Mouse (Mus musculus) liver, embryonic 16.5 days (tissue): Measurements from ENCODE around the gene Olig1. TPM values are rescaled to one million over a fixed set of nuclear protein-coding genes. Genes with fewer than 3 reads are reported as not detected.

Source experiments
- ATAC-seq: fragments of 200-750 bp; cut with Nextera tagmentation; 2 replicates; pipeline ENCODE4 v1.8.0; 2017; ENCODE audit warnings: low read depth, mild to moderate bottlenecking, moderate number of reproducible peaks, moderate library complexity
- H3K27ac ChIP-seq: fragments of 300-500 bp; sonication (generic); 2 replicates; pipeline ENCODE4 v1.5.1; 2014; ENCODE audit warnings: mild to moderate bottlenecking, low read length
- H3K27me3 ChIP-seq: fragments of 300-500 bp; sonication (generic); 2 replicates; pipeline ENCODE4 v1.6.1; 2014; ENCODE audit warnings: low read depth, low read length, mixed read lengths; ENCODE audit not compliant: control insufficient read depth, insufficient read depth
- H3K36me3 ChIP-seq: fragments of 300-500 bp; sonication (generic); 2 replicates; pipeline ENCODE4 v1.6.1; 2014; ENCODE audit warnings: mild to moderate bottlenecking; ENCODE audit not compliant: control insufficient read depth, insufficient read depth
- H3K4me1 ChIP-seq: fragments of 300-500 bp; sonication (generic); 2 replicates; pipeline ENCODE4 v1.6.1; 2014; ENCODE audit warnings: low read depth, low read length, mixed read lengths; ENCODE audit not compliant: control insufficient read depth
- H3K4me2 ChIP-seq: fragments of 300-500 bp; sonication (generic); 2 replicates; pipeline ENCODE4 v1.6.1; 2014; ENCODE audit warnings: low read depth, low read length, mixed read lengths
- H3K4me3 ChIP-seq: fragments of 300-500 bp; sonication (generic); 2 replicates; pipeline ENCODE4 v1.5.1; 2014; ENCODE audit warnings: low read depth, mild to moderate bottlenecking, low read length
- H3K9ac ChIP-seq: fragments of 300-500 bp; sonication (generic); 2 replicates; pipeline ENCODE4 v1.6.1; 2014; ENCODE audit warnings: low read depth, low read length
- H3K9me3 ChIP-seq: fragments of 300-500 bp; sonication (generic); replicated peaks from 2 replicates; pipeline ENCODE4 v1.6.1; 2016; ENCODE audit warnings: low read length; ENCODE audit not compliant: control insufficient read depth
- WGBS: fragments of 180-500 bp; shearing (Covaris S2); extraction: QIAGEN DNeasy Blood & Tissue Kit; methylation state at CpG from one replicate; pipeline ENCODE4 v1.1.7; 2014; ENCODE audit not compliant: insufficient replicate concordance; 5-methylcytosine and 5-hydroxymethylcytosine counted together
- polyA plus RNA-seq: library from polyadenylated mRNA; unstranded; fragments of >200 nt; fragmentation: Nextera tagmentation; extraction: Ambion mirVana; gene quantifications from 2 replicates; pipeline ENCODE4 v1.2.1, GENCODE M21; 2015

Olig1 gene
- polyA plus RNA-seq, 1 experiment from 2014 or later: 0.05 TPM

DNA sequence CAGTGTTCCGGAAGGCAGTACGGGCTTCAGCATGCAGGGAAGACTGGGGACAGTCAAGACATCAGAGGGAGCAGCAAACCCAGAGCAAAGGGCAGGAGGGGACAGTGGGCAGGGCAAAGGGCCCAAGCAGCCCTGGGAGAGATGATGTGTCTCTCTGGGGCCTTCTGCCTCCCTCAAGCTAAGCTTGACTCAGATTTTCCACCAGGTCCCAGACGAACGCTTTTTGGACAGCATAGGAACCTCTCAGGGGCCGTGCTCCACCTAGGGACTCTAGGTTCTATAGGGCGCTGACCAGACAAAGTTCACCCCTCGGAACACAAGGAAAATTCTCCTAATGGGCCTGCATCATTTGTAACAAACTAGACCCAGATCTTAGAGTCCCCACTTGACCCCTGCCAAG, 29.8 kb downstream of the Olig1 start:
- H3K4me1 ChIP-seq: no peaks in the 10 kb centered on the region
- no peaks in the 10 kb centered on the region for H3K36me3 ChIP-seq
- H3K4me3 ChIP-seq: no peak overlapping the region
- no peak for ATAC-seq
- WGBS: 68% methylated on average over 7 of the region's 7 CpGs
- no peaks in the 10 kb centered on the region for H3K9me3 ChIP-seq
- H3K27ac ChIP-seq: no peak overlapping the region
- H3K27me3 ChIP-seq: peaks cover 8% of the 10 kb centered on the region
- H3K9ac ChIP-seq: no peak overlapping the region
- H3K4me2 ChIP-seq: no peak overlapping the region

DNA sequence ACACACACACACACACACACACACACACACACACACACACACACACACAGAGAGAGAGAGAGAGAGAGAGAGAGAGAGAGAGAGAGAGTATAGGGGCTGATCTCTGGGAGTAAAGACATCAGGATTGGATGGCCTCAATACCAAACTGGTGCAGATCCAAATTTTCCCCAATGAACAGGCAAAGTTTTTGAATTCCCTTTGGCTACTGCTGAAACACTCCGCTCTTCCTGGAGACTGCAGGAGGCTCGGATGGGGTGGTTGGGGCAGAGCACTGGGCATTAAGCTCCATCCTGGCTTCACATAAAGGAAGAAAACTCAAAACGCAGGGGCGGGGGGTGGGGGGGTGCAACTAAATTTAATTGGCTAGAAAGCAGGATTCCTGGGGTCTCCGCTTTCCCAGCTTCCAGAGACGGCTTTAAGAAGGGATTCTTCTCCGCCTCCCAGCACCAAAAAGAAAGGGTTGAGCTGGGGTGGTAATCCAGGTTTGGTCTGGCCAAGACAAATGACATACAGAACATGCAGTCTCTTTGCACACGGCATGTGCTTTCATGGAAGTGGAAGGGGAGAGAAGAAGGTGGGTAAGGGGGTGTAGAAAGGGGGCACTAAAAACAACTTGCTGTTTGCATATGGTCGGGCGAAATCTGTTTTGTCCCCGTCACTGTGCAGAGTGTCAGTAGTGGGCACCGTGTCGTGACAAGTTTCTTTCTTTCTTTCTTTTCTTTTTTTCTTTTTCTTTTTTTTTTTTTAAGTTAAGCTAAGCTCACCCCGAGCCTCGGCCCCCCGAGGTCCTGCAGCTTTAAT, 31.3 kb downstream of the Olig1 start:
- WGBS: 42% methylated on average over 16 of the region's 16 CpGs
- no peaks in the 10 kb centered on the region for H3K9me3 ChIP-seq
- no peak overlapping the region for H3K27ac ChIP-seq
- H3K4me1 ChIP-seq: no peaks in the 10 kb centered on the region
- no peak overlapping the region for H3K4me2 ChIP-seq
- no peak for ATAC-seq
- H3K9ac ChIP-seq: no peak overlapping the region
- no peak overlapping the region for H3K4me3 ChIP-seq
- no peaks in the 10 kb centered on the region for H3K36me3 ChIP-seq
- peaks cover 8% of the 10 kb centered on the region for H3K27me3 ChIP-seq

DNA sequence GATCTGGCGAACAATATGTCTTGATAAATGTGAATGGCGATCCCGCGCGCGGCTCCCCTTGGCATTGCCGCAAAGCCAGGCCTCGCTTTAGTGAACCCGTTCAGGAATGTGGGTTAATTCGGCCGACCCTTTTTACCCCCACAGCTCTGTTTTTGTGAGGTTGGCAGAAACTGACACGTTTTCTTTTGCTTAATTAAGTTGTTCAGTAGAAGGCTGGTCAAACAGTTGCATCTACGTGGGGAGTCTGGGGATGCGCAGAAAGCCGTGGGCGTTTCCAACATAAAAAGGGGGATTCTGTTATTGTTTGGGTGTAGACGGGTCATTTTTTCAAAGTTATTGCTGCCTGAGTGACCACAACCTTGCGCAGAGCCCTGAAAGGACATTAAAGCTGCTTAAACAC, 31.9 kb downstream of the Olig1 start:
- H3K36me3 ChIP-seq: no peaks in the 10 kb centered on the region
- H3K27ac ChIP-seq: no peak overlapping the region
- H3K27me3 ChIP-seq: peaks cover 8% of the 10 kb centered on the region
- H3K9ac ChIP-seq: no peak overlapping the region
- no peak overlapping the region for H3K4me3 ChIP-seq
- H3K9me3 ChIP-seq: no peaks in the 10 kb centered on the region
- no peaks in the 10 kb centered on the region for H3K4me1 ChIP-seq
- no peak for ATAC-seq
- 59% methylated on average over 18 of the region's 18 CpGs for WGBS
- H3K4me2 ChIP-seq: no peak overlapping the region

DNA sequence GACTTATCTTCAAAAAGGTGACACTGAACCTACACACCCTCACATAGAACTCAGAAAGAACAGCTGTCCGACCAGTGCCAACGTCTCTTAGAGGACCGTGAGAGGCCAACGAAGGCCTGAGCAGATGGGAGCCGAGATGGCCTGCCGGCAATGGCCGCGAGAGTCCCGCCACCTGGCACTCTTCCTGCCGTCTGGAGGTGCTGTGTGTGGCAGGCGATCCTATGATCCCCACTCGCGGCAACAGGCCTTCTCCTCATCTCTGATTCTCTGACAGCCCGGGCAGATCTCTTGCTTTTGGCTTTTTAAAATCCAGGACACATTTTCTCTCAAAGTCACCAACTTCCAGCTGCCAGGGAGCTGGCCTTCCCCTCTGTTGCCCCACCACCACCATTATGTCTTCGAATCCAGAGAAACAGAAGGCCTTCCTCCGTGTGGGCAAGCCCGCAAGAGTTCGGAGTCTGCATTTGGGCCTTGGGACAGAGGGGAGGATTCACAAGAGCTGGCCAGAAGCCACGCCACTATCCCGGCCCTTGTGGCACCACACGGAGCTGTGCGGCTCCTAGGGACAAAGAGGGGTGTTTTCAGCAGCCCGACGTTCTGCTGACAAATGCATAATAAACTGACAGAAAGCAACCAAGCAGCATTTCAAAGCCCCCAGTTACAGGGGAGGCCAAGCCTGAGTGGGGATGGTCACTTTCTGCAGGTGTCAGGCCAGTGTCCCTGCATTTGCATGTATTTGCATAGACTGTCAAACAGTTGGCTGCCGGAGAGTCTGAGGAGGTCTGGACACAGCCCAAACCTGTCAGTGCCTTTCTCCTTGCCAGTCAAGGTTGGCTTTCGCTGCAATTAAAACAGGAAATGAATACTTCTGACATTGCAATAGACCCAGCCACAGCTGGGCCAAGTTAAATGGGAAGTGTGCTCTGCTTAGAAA, 34.5 kb downstream of the Olig1 start:
- no peak for ATAC-seq
- Histone ChIP-seq H3K27me3 (peaks cover 8% of the 10 kb centered on the region), H3K4me1 (no peaks in the 10 kb centered on the region), H3K9me3 (no peaks in the 10 kb centered on the region), H3K4me3 (no peak overlapping the region), H3K36me3 (no peaks in the 10 kb centered on the region), H3K4me2 (no peak overlapping the region), H3K27ac (no peak overlapping the region), H3K9ac (no peak overlapping the region)
- 45% methylated on average over 26 of the region's 26 CpGs for WGBS

DNA sequence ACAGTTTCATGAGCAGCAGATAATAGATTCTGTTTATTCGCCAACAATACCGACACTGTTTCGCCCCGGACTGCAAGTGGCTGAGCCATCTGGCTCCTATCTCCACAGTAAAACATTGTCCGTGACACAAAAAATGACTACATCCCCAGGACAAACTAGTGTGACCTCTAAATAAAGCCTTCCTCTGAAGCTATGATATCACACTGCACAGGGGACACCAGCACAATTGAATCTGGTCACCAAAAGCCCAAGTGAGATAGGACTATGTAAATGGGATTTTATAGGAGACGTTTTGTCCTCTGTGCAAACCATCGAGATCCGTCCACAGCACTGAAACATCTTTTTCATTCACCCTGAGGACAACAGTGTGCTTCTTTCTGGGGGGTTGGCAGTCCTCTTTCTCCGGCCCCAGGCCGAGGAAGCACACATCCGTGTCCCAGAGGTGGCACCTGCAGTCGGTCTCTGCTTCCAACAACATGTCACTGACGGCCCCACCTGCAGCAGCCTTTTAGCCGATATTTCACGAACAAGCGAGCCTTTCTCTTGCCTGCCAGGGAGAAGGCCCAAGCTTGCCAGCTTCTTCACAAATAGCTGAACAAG, 36.0 kb downstream of the Olig1 start:
- H3K9ac ChIP-seq: no peak overlapping the region
- H3K9me3 ChIP-seq: no peaks in the 10 kb centered on the region
- no peaks in the 10 kb centered on the region for H3K4me1 ChIP-seq
- H3K36me3 ChIP-seq: no peaks in the 10 kb centered on the region
- peaks cover 8% of the 10 kb centered on the region for H3K27me3 ChIP-seq
- H3K4me2 ChIP-seq: no peak overlapping the region
- WGBS: 69% methylated on average over 16 of the region's 16 CpGs
- no peak overlapping the region for H3K4me3 ChIP-seq
- ATAC-seq: no peak
- H3K27ac ChIP-seq: no peak overlapping the region

DNA sequence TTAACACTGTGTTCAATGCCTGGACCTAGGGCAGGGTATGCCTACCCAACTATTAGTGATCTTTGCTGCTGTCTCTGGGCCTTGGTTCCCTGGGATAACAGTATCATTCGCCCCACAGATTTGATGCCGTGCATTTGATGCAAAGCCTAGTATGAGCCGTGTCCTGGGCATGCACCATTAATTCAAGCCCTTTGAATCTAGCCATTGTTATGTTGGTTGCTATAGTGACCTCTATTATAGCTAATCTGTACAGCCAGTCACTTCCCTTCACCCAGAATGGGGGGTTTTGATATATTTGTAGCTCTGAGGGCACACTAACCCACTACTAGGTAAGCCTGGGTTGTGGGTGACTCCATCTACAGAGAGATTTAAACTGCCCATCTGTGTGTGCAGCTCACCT, 40.3 kb downstream of the Olig1 start:
- no peaks in the 10 kb centered on the region for H3K9me3 ChIP-seq
- no peak overlapping the region for H3K4me2 ChIP-seq
- peaks cover 11% of the 10 kb centered on the region for H3K27me3 ChIP-seq
- WGBS: 55% methylated on average over 3 of the region's 3 CpGs
- H3K4me1 ChIP-seq: no peaks in the 10 kb centered on the region; the same call in 1 of the 2 replicates
- no peak overlapping the region for H3K4me3 ChIP-seq
- no peak overlapping the region for H3K9ac ChIP-seq
- H3K36me3 ChIP-seq: no peaks in the 10 kb centered on the region
- ATAC-seq: no peak
- H3K27ac ChIP-seq: no peak overlapping the region

DNA sequence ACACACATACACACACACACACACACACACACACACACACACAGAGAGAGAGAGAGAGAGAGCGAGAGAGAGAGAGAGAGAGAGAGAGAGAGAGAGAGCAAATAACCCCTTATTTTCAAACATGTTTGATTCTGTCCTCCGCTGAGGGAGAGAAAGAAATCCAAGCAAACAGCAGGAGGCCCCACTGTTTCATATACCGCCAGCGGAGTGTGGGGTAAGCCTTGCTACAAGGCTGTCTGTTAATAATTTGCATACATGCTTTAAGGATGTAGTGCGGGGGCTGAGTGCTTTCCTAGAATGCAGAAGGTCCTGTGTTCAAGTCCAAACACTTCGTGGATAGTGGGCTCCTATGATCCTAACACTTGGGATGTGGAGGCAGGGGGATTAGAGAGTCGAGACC, 43.3 kb downstream of the Olig1 start:
- Histone ChIP-seq H3K36me3 (no peaks in the 10 kb centered on the region), H3K27ac (no peak overlapping the region), H3K4me3 (no peak overlapping the region), H3K27me3 (peaks cover 14% of the 10 kb centered on the region), H3K4me2 (no peak overlapping the region), H3K9ac (no peak overlapping the region), H3K4me1 (no peaks in the 10 kb centered on the region; the same call in 1 of the 2 replicates), H3K9me3 (no peaks in the 10 kb centered on the region)
- WGBS: 53% methylated on average over 7 of the region's 7 CpGs
- no peak for ATAC-seq

DNA sequence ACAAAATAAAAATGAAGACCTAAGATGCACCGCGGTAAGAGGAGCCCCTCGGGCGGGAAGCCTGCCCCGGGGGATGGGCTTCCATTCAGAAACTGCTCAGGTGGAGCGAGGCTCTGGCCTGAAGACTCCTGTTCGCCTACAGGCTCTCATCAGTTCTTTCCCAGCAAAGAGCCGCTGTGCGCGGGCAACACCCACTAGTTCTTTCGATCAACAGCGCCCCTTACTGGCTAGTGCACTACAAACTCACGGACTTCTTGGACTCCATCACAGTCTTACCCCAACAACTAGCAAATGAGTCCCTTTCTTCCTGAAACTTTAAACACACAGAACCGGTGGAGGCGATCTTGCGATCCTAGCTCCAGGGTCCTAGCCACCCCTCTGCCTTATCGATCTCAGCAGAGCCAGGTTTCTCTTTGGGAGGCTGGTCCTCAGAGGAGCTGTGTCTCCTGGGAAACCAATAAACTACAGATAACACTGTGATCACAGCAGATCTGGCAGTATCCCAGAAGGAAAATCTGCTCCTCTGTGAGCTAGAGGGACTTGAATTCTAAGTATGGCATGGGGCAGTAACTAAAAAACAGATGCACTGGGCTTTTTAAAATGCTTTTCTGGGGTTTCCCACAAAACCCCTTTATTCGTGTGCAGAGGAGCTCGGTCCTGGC, 44.7 kb downstream of the Olig1 start:
- ATAC-seq: no peak
- no peak overlapping the region for H3K4me3 ChIP-seq
- H3K4me1 ChIP-seq: no peaks in the 10 kb centered on the region; the same call in 1 of the 2 replicates

More for the DNA sequence above, 44.7 kb downstream of the Olig1 start:
- peaks cover 14% of the 10 kb centered on the region for H3K27me3 ChIP-seq
- no peak overlapping the region for H3K4me2 ChIP-seq
- H3K36me3 ChIP-seq: no peaks in the 10 kb centered on the region
- no peak overlapping the region for H3K9ac ChIP-seq
- WGBS: 7% methylated on average over 19 of the region's 19 CpGs
- H3K9me3 ChIP-seq: no peaks in the 10 kb centered on the region
- no peak overlapping the region for H3K27ac ChIP-seq
